Mouse (Mus musculus): ENCODE measurements at regions not wholly inside any gene's neighbourhood (a gene's known extent, or its start where the extent isn't known, plus 50 kb on each side); places are given as distances from the start of the nearest gene placed in this dataset.
"Not testable (repeated sequence)": the region's sequence is repeated elsewhere in the genome, so short reads cannot be mapped to it uniquely, and the experiment has no call there.

- DNase-seq = no peak
Measured at GRCm38 (mm10) chr4:81727735-81728581, 285.3 kb upstream of the Mpdz start.

DNA sequence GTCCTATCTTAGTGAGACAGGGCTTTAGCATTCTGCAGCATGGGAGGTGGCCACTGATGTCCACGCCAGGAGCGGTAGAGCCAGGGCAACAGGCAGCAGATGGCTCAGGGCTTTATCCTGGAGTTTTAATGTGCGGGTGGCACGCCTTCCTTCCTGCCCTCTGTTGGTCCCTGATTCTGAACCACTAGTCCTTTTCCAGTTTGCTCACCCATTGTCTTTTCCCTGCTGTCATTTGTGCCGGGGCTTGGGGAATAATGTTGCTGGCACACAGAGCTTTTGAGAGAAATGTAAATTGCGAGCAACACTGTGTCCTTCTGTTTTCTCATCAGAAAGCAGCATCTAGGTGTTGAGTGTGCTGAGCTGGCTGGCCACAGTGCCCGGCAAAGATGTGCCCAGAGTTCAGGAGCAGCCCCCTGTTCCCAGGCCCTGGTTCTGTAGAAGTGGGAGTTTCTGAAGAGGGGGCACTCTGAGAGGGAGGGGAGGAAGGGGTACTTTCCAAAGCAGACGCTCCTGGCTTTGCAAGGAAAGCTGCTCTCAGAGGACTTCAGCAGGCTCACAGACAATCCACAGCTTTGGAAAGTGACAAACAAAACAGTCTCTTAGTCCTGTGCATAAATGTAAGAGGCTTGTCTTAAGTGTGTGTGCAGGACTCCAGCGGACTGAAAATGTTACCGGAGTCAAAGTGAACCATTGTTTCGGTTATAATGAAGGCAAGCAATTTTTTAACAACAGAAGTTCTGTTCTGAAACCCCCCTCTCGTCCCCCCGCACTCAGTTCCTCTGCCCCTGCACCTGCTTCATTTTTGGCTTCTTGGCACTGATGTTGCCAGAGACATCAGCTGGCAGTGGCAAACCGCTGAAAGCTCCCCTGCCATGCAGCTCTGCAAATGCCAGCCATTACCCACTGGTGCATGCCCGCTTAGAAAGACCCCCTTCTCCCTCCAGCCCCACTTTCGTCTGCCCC is 284.4 kb upstream of the Mpdz start:
- DNase-seq = no peak

DNA sequence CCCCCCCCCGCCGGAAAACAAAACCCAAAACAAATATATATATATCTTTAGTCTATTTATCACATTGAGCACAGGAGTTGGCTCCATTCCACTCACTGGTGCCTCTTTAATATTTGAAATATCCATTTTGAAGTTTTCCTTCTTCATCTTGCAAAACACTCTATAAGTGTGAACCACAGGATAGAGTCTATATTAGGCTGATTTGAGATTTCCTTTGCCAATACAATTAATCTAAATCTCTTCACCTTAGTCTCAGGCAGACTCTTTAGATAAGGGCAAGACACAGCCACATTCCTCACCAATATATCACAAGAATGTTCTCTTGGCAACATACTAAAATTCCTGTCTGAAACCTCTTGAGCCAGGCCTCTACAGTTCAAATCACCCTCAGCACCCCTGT is 282.1 kb upstream of the Mpdz start:
- no peak for DNase-seq

DNA sequence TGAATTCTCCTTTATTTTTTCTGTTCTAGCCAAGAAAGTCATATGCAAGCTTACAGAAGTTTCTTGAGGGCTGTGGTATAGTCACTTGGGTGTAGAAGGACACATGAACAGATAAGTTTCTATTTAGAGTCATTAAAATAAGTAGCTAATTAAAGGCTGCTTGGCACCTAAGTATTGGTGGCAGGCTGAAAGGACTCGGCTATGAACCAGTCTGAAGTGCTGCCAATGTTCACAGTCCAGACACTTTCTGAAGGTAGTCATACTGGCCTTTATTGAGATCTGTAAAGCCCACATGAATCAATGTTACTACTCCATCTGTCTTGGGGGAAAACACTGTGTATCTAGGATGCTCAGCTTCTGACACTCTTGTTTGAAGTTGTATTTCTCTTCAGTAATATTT is 269.8 kb upstream of the Mpdz start:
- DNase-seq = no peak

- DNase-seq = no peak
Measured at GRCm38 (mm10) chr4:81695182-81695581, 252.6 kb upstream of the Mpdz start.

GRCm38 (mm10) chr4:81677205-81677604 is 234.6 kb upstream of the Mpdz start:
- DNase-seq = no peak

DNA sequence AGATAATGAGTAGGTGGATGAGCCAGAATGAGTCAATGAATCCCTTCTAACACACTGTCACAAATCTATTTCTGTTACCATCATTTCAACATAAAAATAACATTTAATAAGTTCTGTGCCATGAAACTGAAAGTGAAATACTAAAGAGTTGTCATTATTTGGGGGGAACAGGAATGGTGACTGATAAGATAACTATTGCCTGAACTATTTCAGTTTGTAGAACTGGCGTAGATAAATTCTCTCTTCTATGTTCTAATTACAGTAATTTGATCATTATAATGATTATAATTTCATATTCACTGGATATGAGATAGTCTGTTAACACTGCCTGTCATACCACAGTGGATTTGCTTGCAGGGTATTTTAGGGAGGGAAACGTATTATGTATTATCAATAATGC is 232.3 kb upstream of the Mpdz start:
- DNase-seq = no peak

DNA sequence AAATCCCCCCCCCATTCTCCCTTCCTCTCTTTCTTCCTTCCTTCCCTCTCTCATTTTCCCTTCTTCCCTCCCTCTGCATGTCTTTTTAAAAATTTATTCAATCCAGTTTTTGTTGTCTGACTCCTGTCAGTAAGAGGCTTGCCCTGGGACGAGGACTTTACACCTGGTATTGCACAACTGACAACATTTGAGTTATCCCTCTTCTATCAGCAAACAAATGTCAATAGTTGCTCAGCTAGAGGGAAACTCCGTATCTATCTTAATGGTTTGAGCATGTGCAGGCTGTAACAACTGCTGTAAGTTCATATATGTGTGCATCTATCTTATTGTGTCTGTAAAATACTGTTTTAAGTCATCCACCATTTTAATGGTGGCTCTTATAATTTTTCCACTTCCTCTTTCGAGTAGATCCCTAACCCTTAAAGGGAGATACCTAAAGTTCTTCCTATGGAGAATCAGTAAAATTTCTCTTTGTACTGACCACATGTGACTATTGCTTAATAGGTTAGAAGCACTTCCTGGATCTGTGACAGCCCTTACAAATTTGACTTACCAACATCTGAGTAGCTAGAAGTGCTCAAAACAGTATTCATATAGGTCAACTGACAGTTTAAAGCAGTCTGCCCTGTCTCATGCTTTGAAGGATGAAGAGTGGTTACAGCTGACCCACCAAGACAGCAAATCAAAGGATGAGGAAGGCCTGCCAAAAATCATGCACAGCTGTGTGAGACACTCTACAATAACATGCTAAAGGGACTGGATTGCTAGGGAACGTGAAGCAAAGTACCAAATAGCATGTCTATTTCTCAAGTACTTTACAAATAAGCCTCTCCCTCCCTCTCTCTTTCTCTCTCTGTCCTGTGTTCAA is 231.0 kb upstream of the Mpdz start:
- DNase-seq = no peak

DNA sequence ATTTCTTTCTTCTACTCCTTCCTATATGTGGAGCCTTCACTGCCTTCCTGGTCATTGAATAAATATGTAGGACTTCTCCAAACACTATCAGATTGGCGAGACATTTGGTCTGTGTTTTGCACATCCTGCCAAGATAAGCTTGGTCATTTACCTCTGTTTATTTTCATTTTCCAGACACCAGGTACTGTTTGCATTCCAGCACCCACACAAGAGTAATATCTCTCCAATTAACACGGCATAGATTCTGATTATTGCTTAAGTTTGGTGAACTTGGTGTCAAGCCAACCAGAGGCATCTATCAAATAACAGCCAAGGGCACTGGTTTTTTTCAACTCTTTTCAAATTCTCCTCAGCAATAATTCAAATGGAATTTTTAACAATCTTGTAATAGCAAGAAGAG is 229.4 kb upstream of the Mpdz start:
- no peak for DNase-seq

DNA sequence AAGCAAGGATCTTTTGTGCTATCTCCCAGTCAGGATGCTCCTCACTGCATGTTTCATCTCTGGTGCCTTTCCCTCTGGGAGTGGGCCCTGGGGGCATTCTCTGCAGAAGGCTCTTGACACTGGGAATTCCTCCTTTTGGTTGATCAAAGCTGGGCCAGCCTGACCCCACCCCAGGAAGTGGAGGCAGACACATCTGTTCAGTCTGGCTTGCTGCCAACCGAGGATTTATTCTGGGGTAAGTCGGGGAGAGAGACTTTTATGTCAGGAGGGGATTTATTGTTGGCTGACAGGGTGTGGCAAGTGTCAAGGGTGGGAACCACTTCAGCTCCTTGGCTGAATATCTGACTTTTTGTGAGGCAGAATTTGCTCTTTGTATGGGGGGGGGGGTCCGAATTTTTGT is 226.6 kb upstream of the Mpdz start:
- peak; percentile 17 for DNase-seq

DNA sequence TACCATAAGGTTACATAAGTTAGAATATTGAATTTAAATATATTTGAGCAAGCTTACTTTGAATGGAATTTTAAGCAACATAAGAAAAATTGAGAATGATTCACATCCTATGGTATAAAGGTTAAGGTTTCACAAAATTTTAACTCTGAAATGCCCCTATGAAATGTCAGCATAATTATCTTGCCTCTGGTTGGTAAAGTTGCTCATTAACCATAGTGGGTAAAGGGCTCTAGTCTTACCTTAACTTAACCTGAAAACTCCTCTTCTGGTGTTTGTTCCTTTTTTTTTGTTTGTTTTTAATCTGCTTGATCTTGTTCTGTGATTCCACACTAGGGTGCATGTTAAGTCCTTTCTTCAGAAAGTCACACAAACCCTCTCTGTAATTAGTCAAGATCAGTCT is 218.5 kb upstream of the Mpdz start:
- no peak for DNase-seq

- no peak for DNase-seq
Measured at GRCm38 (mm10) chr4:81628496-81628828, 185.8 kb upstream of the Mpdz start.

DNA sequence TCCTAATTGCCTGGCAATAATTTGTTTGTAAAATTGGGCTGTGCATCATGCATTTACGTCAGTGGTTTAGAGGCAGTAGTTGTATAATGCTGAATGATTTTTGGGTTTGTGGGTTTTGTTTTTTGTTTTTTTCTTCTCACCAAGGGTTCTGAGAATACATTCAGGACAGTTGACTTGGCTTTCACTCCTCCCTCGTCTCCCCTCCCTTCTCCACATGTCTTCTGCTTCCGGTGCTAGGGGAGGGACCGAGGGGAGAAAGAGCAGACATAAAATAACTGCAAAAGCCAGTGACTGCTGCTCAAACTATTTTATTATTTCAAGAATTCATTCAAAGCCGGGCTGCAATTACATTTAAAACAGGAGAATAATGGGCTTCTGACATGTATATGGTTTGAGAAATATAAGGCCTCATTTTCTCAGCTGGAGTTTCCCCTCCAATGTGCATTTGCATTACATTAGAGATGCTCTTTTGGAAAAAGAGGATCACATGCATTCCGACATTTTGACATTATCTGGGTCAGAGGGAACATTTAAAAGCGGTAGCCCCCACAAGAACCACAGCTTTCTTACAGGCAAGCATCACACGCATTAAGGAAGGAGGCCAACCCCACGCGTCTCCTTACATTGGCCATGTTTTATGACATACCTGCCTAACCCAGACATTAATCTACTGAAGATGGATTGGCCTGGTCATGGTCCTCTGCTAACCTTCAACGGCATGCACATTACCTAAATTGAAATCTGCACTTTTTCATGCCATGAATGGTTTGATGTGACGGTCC is 185.3 kb upstream of the Mpdz start:
- DNase-seq = no peak

DNA sequence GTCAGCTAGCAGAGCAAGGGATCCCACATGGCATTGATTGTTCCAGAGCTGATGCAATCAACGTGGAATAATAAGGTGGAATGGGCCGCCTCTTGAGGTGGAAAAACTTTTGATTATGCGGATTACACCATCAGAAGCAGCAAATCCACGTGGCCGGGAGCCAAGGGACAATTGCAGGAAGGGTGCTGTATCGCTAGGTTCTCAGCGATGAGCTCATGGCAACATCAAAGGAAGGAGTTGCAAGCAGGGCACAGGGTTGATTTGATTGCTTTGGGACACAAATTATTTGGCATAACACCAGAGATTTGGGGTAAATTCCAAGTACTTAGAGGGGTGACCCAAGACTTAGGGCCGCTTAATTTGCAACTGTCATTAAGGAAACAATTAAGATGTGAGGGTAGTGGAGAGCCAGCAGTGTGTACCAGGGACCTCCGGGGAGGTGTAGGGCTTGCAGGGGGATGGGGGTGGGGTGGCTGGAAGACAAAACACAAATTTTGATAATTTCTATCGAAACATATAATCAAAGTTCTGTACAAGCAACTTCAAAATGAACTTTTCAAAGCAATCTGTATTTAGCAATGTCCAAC is 182.8 kb upstream of the Mpdz start:
- peak; percentile 15 for DNase-seq

DNA sequence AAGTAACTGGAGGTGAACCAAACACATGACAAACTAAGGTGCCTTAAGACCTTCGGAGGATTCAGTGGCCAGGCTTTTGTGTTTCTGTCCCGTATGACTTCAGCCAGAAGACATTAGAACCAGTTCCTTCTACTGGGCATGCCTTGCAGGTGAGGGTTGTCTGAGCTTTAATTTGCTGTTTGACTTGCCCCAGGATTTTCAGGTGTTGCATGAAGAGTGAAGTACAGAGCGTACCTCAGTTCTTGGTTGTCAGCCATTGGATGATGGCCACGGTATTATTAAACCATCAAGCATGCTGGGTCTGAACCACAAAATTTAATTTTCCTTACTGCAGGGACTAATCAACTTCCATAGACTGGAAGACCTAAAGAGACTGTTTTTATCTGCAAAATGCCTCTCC is 181.5 kb upstream of the Mpdz start:
- no peak for DNase-seq

- peak; percentile 15 for DNase-seq
Measured at GRCm38 (mm10) chr4:81621391-81622137, 178.9 kb upstream of the Mpdz start.

- DNase-seq = no peak
Measured at GRCm38 (mm10) chr4:81617191-81617590, 174.6 kb upstream of the Mpdz start.

GRCm38 (mm10) chr4:81611191-81611590 is 168.6 kb upstream of the Mpdz start:
- DNase-seq = no peak

DNA sequence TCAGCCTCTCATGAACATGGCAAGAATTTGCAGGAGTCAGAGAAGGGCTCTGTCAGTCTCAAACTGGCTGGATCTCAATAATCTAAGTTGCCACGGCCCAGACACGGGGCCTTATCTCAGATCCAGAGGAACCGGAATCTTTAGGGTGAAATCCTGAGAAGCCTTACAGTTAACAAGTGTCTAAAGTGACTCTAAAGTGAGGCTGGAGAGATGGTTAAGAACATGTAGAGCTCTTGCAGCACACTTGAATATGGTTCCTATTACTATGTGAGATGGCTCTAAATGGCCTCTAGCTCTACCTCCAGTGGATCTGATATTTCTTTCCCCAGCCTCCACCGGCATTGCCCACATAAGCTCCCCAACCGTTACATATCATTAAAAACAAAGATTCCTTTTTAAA is 157.8 kb upstream of the Mpdz start:
- DNase-seq = no peak

DNA sequence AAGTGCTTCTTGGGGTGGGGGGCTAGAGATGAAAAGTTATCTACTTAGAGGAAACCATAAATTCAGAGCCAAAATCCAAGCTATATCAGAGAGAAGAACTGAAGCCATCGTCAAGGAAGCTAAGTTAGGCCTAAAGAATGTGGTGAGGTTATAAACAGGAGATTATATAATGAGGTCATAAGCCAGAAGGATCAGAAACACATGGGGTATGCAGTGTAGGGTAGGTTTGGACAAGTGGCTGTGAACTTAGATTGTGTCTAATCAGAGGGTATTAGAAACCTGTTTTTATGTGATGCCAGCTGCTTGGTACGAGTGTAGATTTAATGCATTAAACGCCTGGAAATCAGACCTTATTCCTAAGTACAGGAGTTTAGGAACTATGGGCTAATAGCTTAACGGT is 154.8 kb upstream of the Mpdz start:
- no peak for DNase-seq

DNA sequence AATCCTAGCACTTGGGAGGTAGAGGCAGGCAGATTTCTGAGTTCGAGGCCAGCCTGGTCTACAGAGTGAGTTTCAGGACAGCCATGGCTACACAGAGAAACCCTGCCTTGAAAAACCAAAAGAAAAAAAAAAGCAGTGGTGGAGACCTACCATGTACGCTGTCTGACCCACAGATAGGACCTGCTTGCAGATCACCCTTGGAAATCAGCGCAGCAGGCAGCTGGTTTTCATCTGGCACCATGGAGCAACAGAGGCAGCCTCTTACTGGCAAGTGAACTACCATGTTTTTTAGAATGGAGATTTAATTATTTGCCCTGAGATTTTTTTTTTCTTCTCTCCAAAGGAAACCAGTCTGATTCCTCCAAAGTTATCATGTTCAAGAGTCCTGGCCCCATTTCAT is 150.8 kb upstream of the Mpdz start:
- not testable (repeated sequence) for DNase-seq

All from adrenal gland, postnatal 10 days (tissue).